ENCODE assay signal across 21 mouse cellular contexts in genomic region chr1:14566386-14566785, GRCm38 (mm10).
DNase-seq lines count a peak whose midpoint lies in the region; ATAC-seq and TF ChIP-seq lines count a peak whose summit lies in the region.
"Had no signal": no experiment of that assay in that cellular context is flagged by ENCODE, and none has a peak within 500 bp of the region (broad histone marks: within the 10 kb centered on the region; RNA-seq: fewer than 3 reads in every experiment).

No protein-coding gene starts in this region.

- no peaks in the 10 kb centered on the region for H3K36me3 ChIP-seq in limb, embryonic 11.5 days (ENCODE audit: control insufficient read depth, insufficient read depth, low read length)
- no peaks in the 10 kb centered on the region for H3K36me3 ChIP-seq in limb, embryonic 10.5 days
- H3K36me3 ChIP-seq: embryonic facial prominence, embryonic 13.5 days; embryonic facial prominence, embryonic 15.5 days; forebrain, embryonic 10.5 days; forebrain, embryonic 12.5 days had no signal

- H3K27me3 ChIP-seq in limb, embryonic 11.5 days (ENCODE audit: control insufficient read depth, insufficient read depth, low read length) = peaks cover 15% of the 10 kb centered on the region
- peaks cover 75% of the 10 kb centered on the region for H3K27me3 ChIP-seq in limb, embryonic 10.5 days (ENCODE audit: low read depth, poor library complexity, severe bottlenecking)
- H3K27me3 ChIP-seq: embryonic facial prominence, embryonic 13.5 days; embryonic facial prominence, embryonic 15.5 days; forebrain, embryonic 12.5 days had no signal

- TF ChIP-seq CTCF in layer of hippocampus, adult 2 months (conservative IDR thresholded peaks at IDR 0.05) = no peak

- H3K27ac ChIP-seq in limb, embryonic 11.5 days (replicated peaks; ENCODE audit: low read depth, low read length) = no peak overlapping the region
- no peak overlapping the region for H3K27ac ChIP-seq in limb, embryonic 10.5 days
- no peak overlapping the region for H3K27ac ChIP-seq in layer of hippocampus, adult 2 months
- H3K27ac ChIP-seq: embryonic facial prominence, embryonic 13.5 days; embryonic facial prominence, embryonic 15.5 days; forebrain, embryonic 10.5 days; forebrain, embryonic 12.5 days had no signal

- DNase-seq in limb, embryonic 11.5 days (ENCODE audit: low spot score) = peak; percentile 20
- no peak for DNase-seq in limb, embryonic 10.5 days (ENCODE audit: low spot score)
- peak; percentile 15 for DNase-seq in NIH3T3 (ENCODE audit: low read depth)
- DNase-seq in layer of hippocampus, adult 2 months (ENCODE audit: low spot score in 2 of 2) = no peak
- DNase-seq: adrenal gland, adult 2 months; adrenal gland, postnatal 10 days; adrenal gland, postnatal 25 days; cerebellum, adult 11 months; cerebellum, adult 18-20 months; cerebellum, adult 8-10 months; cerebellum, adult 9-11 months; cerebellum, postnatal 14 days; cerebellum, postnatal 36 days had no signal

- no peak overlapping the region for H3K4me3 ChIP-seq in limb, embryonic 11.5 days (ENCODE audit: low read depth, low read length)
- H3K4me3 ChIP-seq in limb, embryonic 10.5 days = no peak overlapping the region
- H3K4me3 ChIP-seq in layer of hippocampus, adult 2 months = no peak overlapping the region
- H3K4me3 ChIP-seq: embryonic facial prominence, embryonic 13.5 days; embryonic facial prominence, embryonic 15.5 days; erythroblast, embryonic 14.5 days; forebrain, embryonic 10.5 days; forebrain, embryonic 12.5 days had no signal

- ATAC-seq in limb, embryonic 11.5 days (ENCODE audit: insufficient number of reproducible peaks, low FRiP score, low TSS enrichment, low read depth) = no peak
- no peak for ATAC-seq in megakaryocyte, adult 5-6 weeks (ENCODE audit: poor library complexity, severe bottlenecking)
- ATAC-seq: forebrain, embryonic 14.5 days; forebrain, embryonic 16.5 days had no signal

- 46% methylated on average over 1 of the region's 1 CpGs for WGBS in limb, embryonic 11.5 days
- WGBS in limb, embryonic 10.5 days = 76% methylated on average over 1 of the region's 1 CpGs

- H3K4me2 ChIP-seq in limb, embryonic 11.5 days (ENCODE audit: low read depth, severe bottlenecking) = no peak overlapping the region
- H3K4me2 ChIP-seq: embryonic facial prominence, embryonic 13.5 days; embryonic facial prominence, embryonic 15.5 days; forebrain, embryonic 12.5 days had no signal

- H3K9me3 ChIP-seq in limb, embryonic 11.5 days (ENCODE audit: control insufficient read depth, low read length) = no peaks in the 10 kb centered on the region
- no peaks in the 10 kb centered on the region for H3K9me3 ChIP-seq in limb, embryonic 10.5 days (replicated peaks)
- H3K9me3 ChIP-seq: embryonic facial prominence, embryonic 13.5 days; embryonic facial prominence, embryonic 15.5 days; forebrain, embryonic 10.5 days; forebrain, embryonic 12.5 days had no signal

- H3K4me1 ChIP-seq in limb, embryonic 11.5 days (ENCODE audit: control insufficient read depth, insufficient read depth, low read length) = peaks cover 4% of the 10 kb centered on the region; the same call in 1 of the 2 replicates
- H3K4me1 ChIP-seq in limb, embryonic 10.5 days = peaks cover 15% of the 10 kb centered on the region
- H3K4me1 ChIP-seq: embryonic facial prominence, embryonic 15.5 days; forebrain, embryonic 12.5 days had no signal

- H3K9ac ChIP-seq in limb, embryonic 11.5 days (ENCODE audit: low read length) = no peak overlapping the region
- H3K9ac ChIP-seq: embryonic facial prominence, embryonic 13.5 days; embryonic facial prominence, embryonic 15.5 days; forebrain, embryonic 12.5 days had no signal

Comparison
In these comparisons a context has a peak if more than half of its experiments do, and no peak if none do; other contexts are left out.
1. DNase-seq: peak in limb, embryonic 11.5 days (single experiment) and NIH3T3 (single experiment); none in limb, embryonic 10.5 days (single experiment) and layer of hippocampus, adult 2 months (0 of 2).